Mouse (Mus musculus) G1E (cell line): ENCODE data around the gene Mettl27.

Source experiments
- CTCF ChIP-seq: IDR thresholded peaks from 2 replicates; pipeline ENCODE4 v1.5.1; 2012; ENCODE audit warnings: low read depth, low read length, inconsistent platforms, mixed read lengths
- GATA1 ChIP-seq: IDR thresholded peaks from 2 replicates; pipeline ENCODE4 v1.6.1; 2012; ENCODE audit warnings: borderline replicate concordance, low read length, inconsistent platforms, mixed read lengths
- GATA2 ChIP-seq: IDR thresholded peaks from 2 replicates; pipeline ENCODE4 v1.6.1; 2012; ENCODE audit warnings: low read depth, low read length, inconsistent platforms, borderline replicate concordance
- POLR2AphosphoS5 ChIP-seq: IDR thresholded peaks from 2 replicates; pipeline ENCODE4 v1.6.1; 2012; ENCODE audit warnings: low read depth, low read length, inconsistent platforms; ENCODE audit not compliant: insufficient replicate concordance
- TAL1 ChIP-seq: conservative IDR thresholded peaks from 2 replicates; pipeline ENCODE4 v1.6.1; 2012; ENCODE audit warnings: low read depth, low read length, inconsistent platforms, mixed read lengths

DNA sequence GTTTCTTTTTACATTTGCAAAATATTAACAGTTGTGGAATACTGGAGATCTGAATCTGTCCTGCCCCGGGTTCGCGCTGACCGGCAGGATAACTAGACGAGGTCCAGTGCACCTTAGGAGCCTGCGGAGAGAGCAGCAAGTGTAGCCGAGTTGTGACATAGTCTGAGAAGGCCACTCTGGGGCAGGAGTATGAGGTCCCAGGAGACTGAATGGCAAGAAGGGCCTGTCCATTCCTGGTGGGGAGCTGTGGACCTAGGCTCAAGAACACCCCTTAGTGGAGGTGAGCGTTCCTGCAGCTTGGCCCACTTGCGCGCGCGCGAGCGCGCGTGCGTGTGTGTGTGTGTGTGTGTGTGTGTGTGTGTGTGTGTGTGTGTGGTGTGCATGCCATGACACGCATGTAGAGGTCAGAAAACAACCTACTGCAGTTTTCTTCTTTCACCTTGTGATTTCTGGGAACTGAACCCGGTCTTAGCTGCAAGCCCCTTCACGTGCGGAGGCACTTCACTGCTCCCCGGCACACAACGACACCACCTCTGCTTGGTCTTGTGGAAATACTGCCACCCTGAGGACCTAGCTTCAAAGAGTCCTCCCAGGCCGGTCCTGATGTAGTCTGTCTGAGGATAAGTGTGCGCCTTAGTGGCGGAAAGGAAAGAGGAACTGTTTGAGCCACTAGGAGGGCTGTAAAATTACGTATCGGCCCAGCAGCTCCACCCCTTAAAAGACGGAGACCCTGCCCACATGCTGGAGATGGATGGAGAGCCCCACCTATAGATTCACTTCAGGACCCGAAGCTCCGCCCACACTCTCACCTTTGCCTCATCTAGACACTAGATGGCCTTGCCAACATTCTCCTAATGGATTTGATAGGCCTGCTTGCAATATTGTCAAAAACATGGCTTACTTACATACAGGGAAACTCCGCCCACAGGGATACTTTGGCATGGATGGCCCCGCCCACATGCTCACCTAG lies 34.0 kb downstream of the Mettl27 start:
- TF ChIP-seq GATA2 (no peak), TAL1 (no peak), CTCF (no peak), POLR2AphosphoS5 (no peak), GATA1 (no peak)
